Mouse (Mus musculus) embryonic facial prominence, embryonic 11.5 days (tissue): ENCODE data around the gene Samd8. TPM values are rescaled to one million over a fixed set of nuclear protein-coding genes. Genes with fewer than 3 reads are reported as not detected.

ENCODE experiments used
- ATAC-seq: fragments of 200-750 bp; cut with Nextera tagmentation; replicated peaks from 2 replicates; pipeline ENCODE4 v1.8.0; 2017; ENCODE audit warnings: low read depth; ENCODE audit not compliant: insufficient number of reproducible peaks, low FRiP score, low TSS enrichment
- DNase-seq: peaks from one replicate; pipeline ENCODE4 v3.0.0-alpha.2; 2015; ENCODE audit warnings: low spot score
- H3K27ac ChIP-seq: fragments of 300-500 bp; sonication (generic); replicated peaks from 2 replicates; pipeline ENCODE4 v1.5.1; 2014; ENCODE audit warnings: mild to moderate bottlenecking, low read depth, low read length, control low read depth
- H3K27me3 ChIP-seq: fragments of 300-500 bp; sonication (generic); 2 replicates; pipeline ENCODE4 v1.6.1; 2014; ENCODE audit warnings: mild to moderate bottlenecking, low read length, moderate library complexity, mixed read lengths; ENCODE audit not compliant: control insufficient read depth, insufficient read depth
- H3K36me3 ChIP-seq: fragments of 300-500 bp; sonication (generic); replicated peaks from 2 replicates; pipeline ENCODE4 v1.6.1; 2014; ENCODE audit warnings: low read depth, mild to moderate bottlenecking, low read length, moderate library complexity, mixed read lengths; ENCODE audit not compliant: control insufficient read depth, insufficient read depth
- H3K4me1 ChIP-seq: fragments of 300-500 bp; sonication (generic); 2 replicates; pipeline ENCODE4 v1.6.1; 2014; ENCODE audit warnings: low read length, mixed read lengths; ENCODE audit not compliant: control insufficient read depth, insufficient read depth
- H3K4me2 ChIP-seq: fragments of 300-500 bp; sonication (generic); 2 replicates; pipeline ENCODE4 v1.6.1; 2014; ENCODE audit warnings: low read depth, mild to moderate bottlenecking, control low read depth, low read length, moderate library complexity
- H3K4me3 ChIP-seq: fragments of 300-500 bp; sonication (generic); 2 replicates; pipeline ENCODE4 v1.5.1; 2014; ENCODE audit warnings: low read depth, low read length, control low read depth
- H3K9ac ChIP-seq: fragments of 300-500 bp; sonication (generic); replicated peaks from 2 replicates; pipeline ENCODE4 v1.6.1; 2014; ENCODE audit warnings: mild to moderate bottlenecking, control low read depth, low read length
- H3K9me3 ChIP-seq: fragments of 300-500 bp; sonication (generic); replicated peaks from 2 replicates; pipeline ENCODE4 v1.6.1; 2016; ENCODE audit warnings: mild to moderate bottlenecking, low read length, inconsistent platforms, mixed read lengths; ENCODE audit not compliant: control insufficient read depth
- WGBS: fragments of 180-500 bp; shearing (Covaris S2); extraction: QIAGEN DNeasy Blood & Tissue Kit; methylation state at CpG from one replicate; pipeline ENCODE4 v1.1.7; 2014; 5-methylcytosine and 5-hydroxymethylcytosine counted together
- polyA plus RNA-seq: library from polyadenylated mRNA; unstranded; fragments of >200 nt; fragmentation: Nextera tagmentation; extraction: Ambion mirVana; gene quantifications from 2 replicates; pipeline ENCODE4 v1.2.1, GENCODE M21; 2014

Samd8 gene
- polyA plus RNA-seq, 1 experiment from 2014 or later: 11.9 TPM

DNA sequence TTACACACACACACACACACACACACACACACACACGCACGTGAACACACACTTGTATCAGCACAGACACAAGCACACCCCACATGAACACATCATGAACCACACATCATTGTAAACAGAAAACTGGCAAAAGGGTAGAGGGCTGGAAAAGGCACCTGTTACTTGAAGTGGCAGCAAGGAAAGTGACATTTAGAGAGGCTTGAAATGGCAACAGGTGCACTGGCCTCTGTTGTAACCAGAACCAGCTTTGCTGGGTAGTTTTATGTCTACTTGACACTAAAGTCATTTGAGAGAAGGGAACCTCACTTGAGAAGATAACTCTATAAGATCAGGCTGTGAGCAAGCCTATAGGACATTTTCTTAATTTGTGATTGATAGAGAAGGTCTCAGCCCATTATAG, 59.1 kb downstream of the Samd8 start:
- no peaks in the 10 kb centered on the region for H3K9me3 ChIP-seq
- no peak overlapping the region for H3K4me2 ChIP-seq
- no peaks in the 10 kb centered on the region for H3K4me1 ChIP-seq
- H3K9ac ChIP-seq: no peak overlapping the region
- H3K4me3 ChIP-seq: no peak overlapping the region
- no peaks in the 10 kb centered on the region for H3K27me3 ChIP-seq
- WGBS: 87% methylated on average over 2 of the region's 2 CpGs
- no peak overlapping the region for H3K27ac ChIP-seq
- DNase-seq (no peak), ATAC-seq (no peak)
- no peaks in the 10 kb centered on the region for H3K36me3 ChIP-seq

- H3K9me3 ChIP-seq: no peaks in the 10 kb centered on the region
- no peak overlapping the region for H3K4me3 ChIP-seq
- H3K27me3 ChIP-seq: no peaks in the 10 kb centered on the region
- no peaks in the 10 kb centered on the region for H3K4me1 ChIP-seq
- WGBS: 85% methylated on average over 4 of the region's 4 CpGs
- no peak for DNase-seq
- H3K9ac ChIP-seq: no peak overlapping the region
- H3K27ac ChIP-seq: no peak overlapping the region
- H3K36me3 ChIP-seq: no peaks in the 10 kb centered on the region
- ATAC-seq: no peak
- H3K4me2 ChIP-seq: no peak overlapping the region
Observed at GRCm38 (mm10) chr14:21811301-21811700, 61.0 kb downstream of the Samd8 start.

DNA sequence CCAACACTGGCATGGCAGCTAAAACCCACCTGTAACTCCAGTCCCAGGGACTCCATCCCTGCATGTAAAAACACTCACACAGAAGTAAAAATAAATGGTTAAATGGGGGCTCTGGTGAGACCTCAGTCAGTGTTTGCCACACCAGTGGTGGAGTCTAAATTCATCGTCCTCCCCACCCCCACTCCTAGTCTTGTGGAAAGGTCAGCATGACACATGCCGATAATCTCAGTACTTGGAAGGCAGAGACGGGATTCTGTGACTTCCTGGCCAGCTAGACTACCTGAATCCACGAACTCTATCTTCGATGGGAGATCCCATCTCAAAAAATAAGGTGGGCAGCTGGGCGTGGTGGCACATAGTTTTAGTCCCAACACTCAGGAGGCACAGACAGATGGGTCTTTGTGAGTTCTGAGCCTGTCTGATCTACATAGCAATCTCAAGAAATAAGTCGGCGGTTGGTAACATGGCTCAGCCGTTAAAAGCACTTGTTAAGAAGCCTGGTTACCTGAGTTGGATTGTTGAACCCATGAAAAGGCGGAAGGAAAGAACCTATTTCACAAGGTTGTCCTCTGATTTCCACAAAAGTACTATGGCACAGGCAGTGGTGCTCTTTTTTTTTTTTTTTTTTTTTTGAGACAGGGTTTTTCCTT, 61.5 kb downstream of the Samd8 start:
- Histone ChIP-seq H3K9ac (no peak overlapping the region), H3K9me3 (no peaks in the 10 kb centered on the region), H3K27me3 (no peaks in the 10 kb centered on the region), H3K36me3 (no peaks in the 10 kb centered on the region), H3K27ac (no peak overlapping the region), H3K4me2 (no peak overlapping the region), H3K4me3 (no peak overlapping the region), H3K4me1 (no peaks in the 10 kb centered on the region)
- DNase-seq (no peak), ATAC-seq (no peak)
- 82% methylated on average over 10 of the region's 10 CpGs for WGBS

DNA sequence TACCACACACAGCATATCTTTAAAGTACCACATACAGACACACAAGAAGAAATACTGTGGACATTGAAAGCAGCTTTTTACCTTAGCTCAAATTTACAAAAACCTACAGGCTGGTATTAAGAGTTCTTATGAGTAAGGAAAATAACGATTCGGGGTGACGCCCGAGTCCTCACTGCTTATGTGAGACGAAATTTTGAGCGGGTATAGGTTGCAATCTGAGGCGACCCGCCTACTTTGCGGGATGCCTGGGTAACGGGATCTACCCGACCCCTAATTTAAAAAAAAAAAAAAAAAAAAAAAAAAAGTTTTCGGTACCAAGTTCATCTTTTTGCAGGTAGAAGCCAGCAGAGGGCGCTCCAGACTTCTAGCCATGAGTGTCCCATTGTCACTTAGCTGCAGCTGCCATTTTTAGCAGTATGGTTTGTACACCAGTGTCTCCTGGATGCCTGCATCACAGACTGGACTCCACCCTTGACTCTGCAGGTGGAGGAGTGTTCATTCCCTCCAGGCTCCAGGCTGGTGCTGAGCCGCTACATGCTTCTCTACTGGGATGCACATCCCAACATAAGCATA, 62.3 kb downstream of the Samd8 start:
- Histone ChIP-seq H3K9me3 (no peaks in the 10 kb centered on the region), H3K27me3 (no peaks in the 10 kb centered on the region), H3K9ac (no peak overlapping the region), H3K4me2 (no peak overlapping the region), H3K36me3 (no peaks in the 10 kb centered on the region), H3K4me1 (no peaks in the 10 kb centered on the region), H3K4me3 (no peak overlapping the region), H3K27ac (no peak overlapping the region)
- peak; percentile 78 for DNase-seq
- ATAC-seq: no peak
- WGBS: 23% methylated on average over 14 of the region's 14 CpGs

DNA sequence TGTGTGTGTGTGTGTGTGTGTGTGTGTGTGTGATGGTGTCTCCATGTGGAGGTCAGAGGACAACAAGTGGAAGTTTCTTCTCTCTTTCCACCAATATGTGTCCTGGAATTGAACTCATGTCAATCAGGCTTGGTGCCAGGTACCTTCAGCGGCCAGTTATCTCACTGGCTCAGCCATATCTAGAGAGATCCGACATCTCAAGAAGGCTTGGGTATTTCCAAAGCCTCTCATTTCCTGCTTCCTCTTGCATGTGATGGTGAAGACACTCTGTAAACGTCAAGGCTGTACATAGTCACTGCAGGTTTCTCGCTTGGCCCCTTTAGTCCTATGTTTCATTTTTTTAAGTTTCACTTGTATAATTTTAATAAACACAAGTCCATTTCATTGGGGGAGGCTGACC, 62.9 kb downstream of the Samd8 start:
- Histone ChIP-seq H3K4me2 (no peak overlapping the region), H3K9ac (no peak overlapping the region), H3K4me3 (no peak overlapping the region), H3K27me3 (no peaks in the 10 kb centered on the region), H3K36me3 (no peaks in the 10 kb centered on the region), H3K9me3 (no peaks in the 10 kb centered on the region), H3K4me1 (no peaks in the 10 kb centered on the region), H3K27ac (no peak overlapping the region)
- no peak for DNase-seq
- no peak for ATAC-seq
- 87% methylated on average over 4 of the region's 4 CpGs for WGBS

DNA sequence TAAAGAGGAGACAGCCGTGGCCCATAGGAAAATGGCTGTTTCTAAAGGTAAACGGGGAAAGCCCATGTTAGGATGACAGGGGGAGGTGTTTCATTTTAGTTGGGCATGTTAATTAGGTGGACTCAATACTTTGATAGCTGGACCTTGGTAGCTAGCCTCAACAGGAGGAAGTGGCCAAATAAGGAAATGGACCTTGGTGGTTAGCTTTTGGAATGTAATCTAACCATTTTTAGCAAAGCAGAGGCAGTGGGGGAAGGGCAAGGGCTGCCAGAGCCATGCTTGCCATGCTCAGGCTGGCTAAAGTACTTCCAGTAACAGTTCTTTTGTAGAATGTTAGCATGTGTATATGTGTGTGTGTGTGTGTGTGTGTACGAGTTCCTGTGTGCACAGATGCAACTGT, 63.5 kb downstream of the Samd8 start:
- Histone ChIP-seq H3K9ac (no peak overlapping the region), H3K27me3 (no peaks in the 10 kb centered on the region), H3K4me2 (no peak overlapping the region), H3K4me3 (no peak overlapping the region), H3K27ac (no peak overlapping the region), H3K9me3 (no peaks in the 10 kb centered on the region), H3K36me3 (no peaks in the 10 kb centered on the region), H3K4me1 (no peaks in the 10 kb centered on the region)
- DNase-seq (no peak), ATAC-seq (no peak)
- 88% methylated on average over 3 of the region's 3 CpGs for WGBS

DNA sequence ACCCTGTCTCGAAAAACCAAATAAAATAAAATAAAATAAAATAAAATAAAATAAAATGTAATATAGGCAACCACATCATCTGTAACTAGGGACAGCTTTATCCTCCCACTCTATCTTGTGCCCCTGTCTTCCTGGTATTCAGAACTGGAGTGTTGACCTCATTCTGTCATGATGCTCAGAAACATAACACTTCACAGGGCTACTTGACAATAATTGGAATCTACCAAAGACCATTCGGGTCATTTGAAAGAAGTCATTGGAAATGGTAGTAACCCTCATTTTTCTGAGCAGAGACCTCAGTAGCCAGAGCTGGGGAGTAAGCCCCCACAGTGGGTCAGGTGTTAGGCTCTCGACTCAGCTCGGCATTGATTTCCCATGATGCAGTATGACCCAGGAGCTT, 64.3 kb downstream of the Samd8 start:
- Histone ChIP-seq H3K9ac (no peak overlapping the region), H3K4me1 (no peaks in the 10 kb centered on the region), H3K4me3 (no peak overlapping the region), H3K36me3 (no peaks in the 10 kb centered on the region), H3K4me2 (no peak overlapping the region), H3K9me3 (no peaks in the 10 kb centered on the region), H3K27ac (no peak overlapping the region), H3K27me3 (no peaks in the 10 kb centered on the region)
- ATAC-seq (no peak), DNase-seq (no peak)
- WGBS: 90% methylated on average over 4 of the region's 4 CpGs

- Histone ChIP-seq H3K27me3 (no peaks in the 10 kb centered on the region), H3K4me1 (no peaks in the 10 kb centered on the region), H3K9ac (no peak overlapping the region), H3K36me3 (no peaks in the 10 kb centered on the region), H3K4me3 (no peak overlapping the region), H3K9me3 (no peaks in the 10 kb centered on the region), H3K4me2 (no peak overlapping the region), H3K27ac (no peak overlapping the region)
- no peak for DNase-seq
- ATAC-seq: no peak
- 58% methylated on average over 3 of the region's 3 CpGs for WGBS
Observed at GRCm38 (mm10) chr14:21816255-21816654, 65.9 kb downstream of the Samd8 start.
